Mouse (Mus musculus) large intestine, adult 2 months (tissue): ENCODE measurements around the gene Trim72. TPM values are rescaled to one million over a fixed set of nuclear protein-coding genes. Genes with fewer than 3 reads are reported as not detected.
A peak's percentile ranks its signal among the peaks of the same experiment; 100 is the strongest.

Experiments
- DNase-seq: peaks from one replicate; pipeline ENCODE4 v3.0.0-alpha.2; 2012; ENCODE audit warnings: low read depth, low spot score
- WGBS: fragments of 180-500 bp; shearing (Covaris S2); methylation state at CpG from one replicate; pipeline ENCODE4 v1.1.7; 2018; 5-methylcytosine and 5-hydroxymethylcytosine counted together
- polyA plus RNA-seq: library from polyadenylated mRNA; depleted of rRNA; stranded (reverse); fragments of >200 nt; gene quantifications from 2 replicates; pipeline ENCODE4 v1.2.3, GENCODE M21; 2012; rRNA removed

Trim72 gene
- polyA plus RNA-seq: 6.8 and 9.8 TPM in 2 replicates

DNA sequence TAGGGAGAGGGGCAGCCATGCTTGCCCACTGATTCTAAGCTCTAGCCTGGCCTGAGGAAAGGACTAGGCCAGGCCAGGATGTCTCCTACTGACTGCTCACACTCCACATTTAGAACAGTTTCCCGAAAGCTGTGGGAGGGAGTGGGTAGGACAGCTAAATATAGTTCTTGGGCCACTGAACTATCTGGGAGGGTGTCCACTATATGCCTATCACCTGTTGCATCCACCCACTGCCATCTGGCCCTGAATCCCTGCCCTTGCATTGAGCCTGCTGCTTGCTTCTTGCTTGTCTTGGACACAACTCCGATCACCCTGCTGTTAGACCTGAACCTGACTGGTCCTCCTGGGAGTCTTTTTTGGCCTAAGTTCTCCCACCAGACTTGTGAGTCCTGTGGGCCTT is at the start of gene Trim72:
Trim72 (plus strand) TSS at position 262 of the 400 bp plus-strand sequence.
- no peak for DNase-seq
- 45% methylated on average over 2 of the region's 2 CpGs for WGBS

DNA sequence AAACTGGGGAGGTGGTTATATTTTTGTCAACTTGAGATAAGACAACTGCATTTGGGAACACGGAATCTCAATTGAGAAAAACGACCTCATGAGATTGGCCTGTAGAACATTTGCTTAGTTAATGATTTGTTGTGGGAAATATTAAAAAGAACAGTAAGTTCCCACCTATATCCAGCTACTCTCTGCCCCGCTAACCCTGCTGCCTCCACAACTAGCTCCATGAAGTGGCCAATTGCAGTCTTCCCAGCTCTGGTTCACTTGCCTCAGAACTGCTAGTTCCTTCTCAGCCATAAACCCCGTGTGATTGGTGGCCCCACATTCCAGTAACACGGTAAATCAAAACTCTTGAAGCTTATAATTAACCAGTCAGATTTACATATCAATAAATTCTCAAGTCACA is 44.4 kb upstream of the Trim72 start:
- no peak for DNase-seq
- WGBS: 28% methylated on average over 5 of the region's 5 CpGs

DNA sequence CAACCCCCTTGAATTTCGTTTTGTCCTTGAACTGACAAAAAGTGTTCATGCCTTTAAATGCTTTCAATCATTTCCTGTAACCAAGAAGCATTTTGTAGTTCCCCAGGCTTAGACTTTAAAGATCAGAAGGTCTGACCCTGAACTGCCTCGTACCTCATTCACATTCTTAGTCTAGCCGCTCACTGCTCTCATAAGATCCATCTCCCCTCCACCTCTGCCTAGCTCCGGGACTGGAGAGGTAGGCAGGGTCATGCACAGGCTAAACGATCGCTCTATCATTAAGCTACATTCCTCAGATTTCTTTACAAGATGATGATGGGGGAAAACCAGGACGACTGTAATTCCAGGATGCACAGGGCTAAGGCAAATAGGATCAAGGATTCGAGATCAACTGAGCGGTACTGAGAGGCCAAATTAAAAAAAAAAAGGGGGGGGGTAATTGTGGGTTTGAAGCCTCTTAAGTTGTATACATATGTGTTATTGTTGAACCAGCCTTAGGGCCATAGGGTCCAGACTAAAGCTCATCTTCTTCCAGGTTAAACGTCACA is 37.3 kb upstream of the Trim72 start:
- 11% methylated on average over 10 of the region's 10 CpGs for WGBS
- no peak for DNase-seq

DNA sequence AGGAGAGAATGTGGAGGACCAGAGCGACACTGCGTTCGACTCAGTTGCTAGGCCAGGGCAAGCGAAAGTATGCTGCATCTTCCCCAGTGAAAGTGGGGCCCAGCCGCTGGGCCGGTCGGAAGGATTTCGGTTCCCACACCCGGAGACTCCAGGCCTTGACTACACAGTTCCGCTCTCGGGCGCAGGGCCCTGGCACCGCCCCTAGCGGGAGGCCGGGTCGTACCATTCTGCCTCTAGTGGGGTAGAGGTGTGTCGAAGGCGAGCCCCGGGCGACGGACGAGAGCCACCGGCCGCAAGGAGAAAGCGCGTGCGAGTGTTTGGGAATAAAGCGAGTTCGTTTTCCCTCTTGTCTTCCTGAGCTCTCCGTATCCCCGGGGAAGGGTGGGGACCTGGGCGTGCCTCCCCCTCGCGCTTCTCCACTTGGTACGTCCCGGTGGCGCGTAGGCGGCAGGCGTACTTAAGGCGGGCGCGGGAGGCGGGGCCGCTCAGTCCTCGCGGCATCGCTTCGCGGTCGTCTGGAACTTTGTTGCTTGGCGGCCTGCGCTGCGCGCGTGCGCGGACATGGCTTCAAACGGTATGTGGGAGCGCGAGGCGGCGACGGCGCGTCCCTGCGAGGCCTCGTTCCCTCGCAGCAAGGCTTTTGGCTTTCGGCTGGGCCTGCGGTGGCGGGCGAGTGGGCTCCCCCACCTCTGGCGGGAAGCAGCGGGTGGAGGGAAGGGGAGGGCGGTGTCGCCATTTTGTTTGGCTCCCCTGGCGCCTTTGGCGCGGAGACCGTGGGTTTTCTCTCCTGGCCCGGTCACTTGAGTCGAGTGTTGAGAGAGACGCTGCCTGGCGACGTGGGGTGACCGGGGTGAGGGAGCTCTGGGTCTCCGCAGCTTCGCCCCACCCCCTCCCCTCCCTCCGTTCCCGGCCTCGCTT is 36.5 kb upstream of the Trim72 start, which contains the start of gene Fus:
Fus (plus strand) TSS at position 454 of the 918 bp plus-strand sequence.
- under 1% methylated on average over 91 of the region's 92 CpGs for whole genome bisulfite sequencing
- DNase-seq: peak; percentile 62

DNA sequence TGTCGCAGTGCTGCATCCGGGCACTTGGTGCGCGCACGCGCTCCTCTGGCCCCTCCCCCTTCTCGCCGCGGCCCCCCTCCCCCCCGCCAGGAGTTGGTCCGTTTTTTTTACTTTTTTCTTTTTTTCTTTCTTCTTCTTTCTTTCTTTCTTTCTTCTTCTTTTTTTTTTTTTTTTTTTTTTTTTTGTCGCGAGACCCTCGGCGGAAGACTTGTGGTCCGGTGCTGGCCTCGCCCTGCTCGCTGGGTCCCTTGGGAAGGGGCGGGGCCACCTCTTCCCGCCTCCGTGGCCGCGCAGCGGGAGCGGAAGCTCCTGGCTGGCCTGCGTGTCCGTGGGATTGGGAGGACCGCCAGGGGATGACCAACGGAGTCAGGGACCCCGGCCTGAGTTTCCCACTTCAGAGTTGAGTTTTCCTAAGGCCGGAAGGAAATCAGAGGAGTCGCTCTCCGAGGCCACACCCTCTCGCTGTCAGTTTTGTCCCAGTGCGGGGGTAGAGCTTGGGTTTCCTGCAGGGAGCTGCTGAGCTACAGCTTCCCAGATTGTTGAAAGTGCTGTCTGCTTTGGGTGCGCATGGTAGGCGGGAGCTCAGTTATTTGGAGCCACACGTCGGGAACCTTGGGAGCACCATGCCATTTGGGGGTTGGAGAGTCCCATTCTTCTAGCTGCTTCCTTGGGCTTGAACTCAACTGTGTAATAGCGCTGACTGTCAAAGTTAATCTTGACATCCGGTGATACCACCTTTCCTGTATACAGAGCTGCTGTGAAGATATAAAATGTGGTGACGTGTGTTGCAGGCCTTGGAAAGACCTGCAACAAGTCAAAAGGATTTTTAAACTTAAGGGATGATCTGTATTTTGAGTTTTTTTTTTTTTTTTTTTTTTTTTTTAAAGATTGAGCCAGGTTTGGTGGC is 35.6 kb upstream of the Trim72 start:
- WGBS: under 1% methylated on average over 42 of the region's 42 CpGs
- DNase-seq: no peak

DNA sequence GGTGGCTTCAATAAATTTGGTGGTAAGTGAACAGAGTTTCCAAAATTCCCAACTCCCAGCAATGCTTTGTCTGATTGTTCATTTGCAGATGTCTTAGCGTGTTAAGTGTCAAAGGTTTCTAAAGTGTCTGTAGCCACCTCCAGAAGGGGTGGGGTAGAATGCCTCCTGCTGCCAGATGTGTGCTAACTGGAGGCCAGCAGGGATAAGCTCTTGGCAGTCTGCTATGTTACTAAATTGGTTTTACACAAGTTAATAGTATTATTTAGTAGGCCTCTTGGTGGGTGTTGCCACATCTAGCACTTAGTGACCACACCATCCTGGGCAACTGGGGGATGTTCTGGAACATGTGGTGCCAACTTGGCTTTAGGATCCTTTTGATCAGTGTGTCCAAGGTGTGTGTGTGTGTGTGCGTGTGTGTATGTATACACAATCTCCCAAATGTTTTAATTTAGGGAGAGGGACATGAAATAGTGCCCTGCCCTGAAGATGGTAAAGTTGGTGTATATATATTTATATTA is 29.3 kb upstream of the Trim72 start:
- no peak for DNase-seq
- 75% methylated on average over 2 of the region's 2 CpGs for WGBS

DNA sequence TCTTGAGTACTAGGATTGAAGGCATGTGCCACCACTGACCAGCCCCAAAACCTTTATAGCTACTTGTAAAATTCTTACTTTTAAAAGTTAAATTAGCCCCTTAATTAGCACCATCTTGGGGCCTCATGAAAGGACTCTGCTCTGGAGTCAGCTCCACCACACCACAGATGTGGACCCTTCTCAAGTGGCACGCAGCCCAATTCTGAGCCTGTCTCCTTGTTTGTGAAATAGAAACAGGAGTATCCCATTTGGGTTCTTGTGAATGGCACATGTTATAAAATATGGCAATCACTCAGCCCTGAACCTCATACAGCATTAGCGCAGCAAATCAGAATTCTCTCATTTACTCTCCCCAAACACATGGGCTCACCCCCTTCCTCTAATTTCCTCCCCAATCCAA is 24.9 kb upstream of the Trim72 start:
- DNase-seq: no peak
- 94% methylated on average over 2 of the region's 2 CpGs for WGBS

DNA sequence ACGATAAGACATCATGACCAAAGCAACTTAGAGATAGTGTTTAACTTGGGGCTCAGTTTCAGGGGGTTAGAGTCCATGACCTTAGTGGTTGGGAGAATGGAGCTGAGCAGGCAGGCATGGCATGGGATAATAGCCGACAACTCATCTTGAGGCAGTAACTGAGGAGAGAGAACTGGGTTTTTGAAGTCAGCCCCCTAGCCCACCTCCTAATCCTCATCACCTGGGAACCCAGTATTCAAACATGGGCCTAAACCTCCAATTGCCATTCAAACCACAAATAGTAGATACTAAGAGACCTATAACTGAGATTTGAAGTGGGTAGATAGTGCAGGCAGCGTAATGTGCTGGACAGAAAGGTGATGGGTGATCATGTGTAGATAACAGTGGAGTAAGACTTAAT is 23.1 kb upstream of the Trim72 start:
- WGBS: 84% methylated on average over 3 of the region's 3 CpGs
- no peak for DNase-seq

DNA sequence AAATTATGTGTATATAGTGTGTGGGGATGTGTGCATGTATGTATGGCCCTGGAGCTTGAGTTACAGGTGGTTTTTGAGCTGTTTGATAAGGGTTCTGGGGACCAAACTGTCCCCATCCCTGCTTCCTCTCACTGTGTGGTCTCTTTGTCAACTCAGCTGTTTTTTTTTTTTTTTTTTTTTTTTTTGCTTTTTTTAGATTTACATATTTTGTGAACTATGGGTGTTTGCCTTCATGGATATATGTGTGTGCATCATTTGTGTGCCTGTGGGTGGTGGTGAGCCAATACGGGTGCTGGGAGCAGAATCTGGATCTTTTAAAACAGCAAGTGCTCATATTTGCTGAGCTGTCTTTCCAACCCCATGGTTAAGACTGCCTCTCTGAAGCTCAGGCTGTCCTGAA is 14.8 kb upstream of the Trim72 start:
- no peak for DNase-seq
- WGBS: 66% methylated on average over 1 of the region's 1 CpGs

DNA sequence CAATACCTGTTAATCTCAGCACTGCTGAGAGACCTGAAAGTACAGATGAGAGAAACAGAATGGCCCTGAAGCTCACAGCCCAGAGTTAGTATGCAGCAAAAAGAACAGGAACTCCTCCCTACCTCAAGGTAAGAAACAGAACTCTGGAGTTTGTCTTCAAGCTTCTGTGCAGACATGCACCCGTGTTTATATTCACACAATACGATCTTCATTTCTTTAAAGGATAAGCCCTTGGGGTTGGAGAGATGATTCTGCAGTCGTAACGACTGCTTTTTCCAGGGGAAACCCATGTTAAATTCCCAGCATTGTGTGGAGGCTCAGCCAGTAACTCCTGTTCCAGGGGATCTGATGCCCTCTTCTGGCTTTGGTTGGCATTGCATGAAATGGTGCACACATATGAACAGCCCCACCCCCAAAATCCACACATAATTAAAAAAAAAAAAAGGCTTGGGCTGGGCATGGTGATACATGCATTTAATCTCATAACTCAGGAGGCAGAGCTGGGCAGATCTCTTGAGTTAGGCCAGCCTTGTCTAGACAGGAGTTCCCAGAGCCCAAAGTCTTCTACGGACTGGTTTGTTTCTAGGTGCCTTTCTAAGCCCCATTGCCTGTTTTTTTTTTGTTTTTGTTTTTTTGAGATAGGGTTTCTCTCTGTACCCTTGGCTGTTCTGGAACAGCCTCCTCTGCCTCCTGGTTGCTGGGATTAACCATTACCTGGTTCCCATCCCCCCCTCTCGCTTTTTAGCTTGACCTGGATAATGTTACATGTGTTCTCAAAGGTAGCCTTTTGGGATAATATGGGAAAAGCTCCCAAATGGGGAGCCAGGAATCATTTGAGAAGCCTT is 11.9 kb upstream of the Trim72 start:
- WGBS: 17% methylated on average over 6 of the region's 6 CpGs
- peak; percentile 72 for DNase-seq

DNA sequence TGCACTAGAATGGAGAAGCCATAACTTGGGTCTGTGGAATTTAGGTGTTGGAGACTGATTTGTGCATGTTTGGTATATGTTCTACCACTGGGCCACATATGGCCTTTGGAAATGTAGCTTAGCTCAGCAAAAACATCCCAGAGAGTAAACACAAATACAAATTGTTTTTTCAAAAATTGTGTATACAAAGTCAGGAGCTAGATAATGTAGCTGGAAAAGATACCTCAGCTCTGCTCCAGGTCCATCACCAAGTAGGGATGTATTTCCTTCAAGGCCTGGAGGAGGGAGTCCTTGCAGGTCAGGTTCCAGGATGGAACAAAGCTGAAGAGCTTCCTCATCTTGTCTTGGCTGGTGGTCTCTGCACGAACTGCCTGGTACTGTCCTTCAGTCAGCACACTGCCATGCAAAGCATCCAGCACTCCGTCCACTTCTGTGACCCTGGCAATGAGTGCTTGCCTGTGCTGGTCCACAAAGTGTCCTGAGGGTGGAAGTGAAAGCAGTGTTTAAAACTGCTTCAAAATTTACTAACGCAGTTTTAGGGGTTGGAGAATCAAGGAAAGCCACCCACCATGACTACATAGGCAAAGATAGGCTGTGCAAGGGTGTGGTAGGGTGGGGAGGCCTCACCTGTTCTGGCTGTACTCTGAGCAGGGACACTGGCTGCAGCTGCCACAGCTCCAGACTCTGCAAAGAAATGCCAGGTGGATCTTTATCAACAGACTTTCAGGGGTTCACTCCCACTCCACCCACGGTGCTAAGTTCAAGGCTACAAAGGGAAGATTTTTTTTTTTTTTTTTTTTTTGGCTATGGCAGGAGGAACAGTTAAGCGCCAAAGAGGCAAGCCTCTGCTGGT is 11.0 kb upstream of the Trim72 start:
- 9% methylated on average over 5 of the region's 5 CpGs for WGBS
- peak; percentile 44 for DNase-seq

DNA sequence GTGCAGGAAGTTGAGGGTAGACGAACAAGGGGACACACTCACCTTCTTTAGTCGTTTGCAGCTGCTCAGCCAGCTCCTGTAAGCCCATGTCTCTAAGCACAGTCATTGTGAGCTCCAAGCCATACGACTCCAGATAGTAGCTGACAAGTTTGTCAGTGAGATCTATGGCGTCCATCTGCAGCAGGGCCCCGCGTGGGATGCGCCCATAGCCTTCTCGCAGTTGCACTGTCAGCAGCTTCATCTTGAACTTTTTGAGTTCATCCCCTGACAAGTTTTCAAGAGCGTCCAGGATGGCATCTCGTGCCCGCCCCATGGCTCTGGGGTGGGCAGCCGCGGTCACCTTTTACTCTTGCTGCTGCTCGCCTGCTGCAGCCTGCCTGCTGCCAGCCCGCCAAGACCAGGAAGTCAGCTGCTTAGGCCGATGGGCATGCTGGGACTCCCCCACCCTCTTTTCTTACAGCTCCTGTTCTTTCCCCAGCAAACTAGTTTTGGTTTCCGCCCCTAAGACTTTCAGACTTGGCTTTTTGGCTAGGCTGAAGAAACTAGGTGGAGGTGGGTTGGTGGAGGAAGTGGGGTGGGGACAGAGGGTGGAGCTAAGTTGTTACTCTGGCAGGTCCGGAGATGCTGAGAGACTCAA is 10.3 kb upstream of the Trim72 start, which contains the start of gene Pycard:
Pycard (minus strand) TSS at position 527 of the 637 bp plus-strand sequence.
- peak; percentile 85 for DNase-seq
- WGBS: 2% methylated on average over 18 of the region's 18 CpGs

DNA sequence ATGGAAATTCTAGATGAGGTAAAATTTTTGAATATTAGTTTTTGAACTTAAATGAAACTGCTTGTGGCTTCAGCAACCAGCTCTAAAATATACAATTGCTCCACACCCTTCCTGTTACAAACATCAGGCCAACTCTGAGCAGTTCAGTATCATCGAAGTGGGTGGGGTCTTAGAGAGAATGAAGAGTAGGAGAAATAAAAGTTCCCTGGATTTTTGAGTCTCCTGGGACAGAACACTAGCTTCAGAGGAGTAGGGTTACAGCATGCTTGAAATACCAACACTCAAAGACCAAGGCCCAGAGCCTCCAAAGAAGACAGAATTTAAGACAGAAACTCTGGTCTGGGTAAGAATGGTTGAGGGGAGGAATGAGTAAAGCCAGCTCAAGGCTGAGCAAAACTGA is 4.3 kb upstream of the Trim72 start:
- 9% methylated on average over 1 of the region's 1 CpGs for WGBS
- no peak for DNase-seq

DNA sequence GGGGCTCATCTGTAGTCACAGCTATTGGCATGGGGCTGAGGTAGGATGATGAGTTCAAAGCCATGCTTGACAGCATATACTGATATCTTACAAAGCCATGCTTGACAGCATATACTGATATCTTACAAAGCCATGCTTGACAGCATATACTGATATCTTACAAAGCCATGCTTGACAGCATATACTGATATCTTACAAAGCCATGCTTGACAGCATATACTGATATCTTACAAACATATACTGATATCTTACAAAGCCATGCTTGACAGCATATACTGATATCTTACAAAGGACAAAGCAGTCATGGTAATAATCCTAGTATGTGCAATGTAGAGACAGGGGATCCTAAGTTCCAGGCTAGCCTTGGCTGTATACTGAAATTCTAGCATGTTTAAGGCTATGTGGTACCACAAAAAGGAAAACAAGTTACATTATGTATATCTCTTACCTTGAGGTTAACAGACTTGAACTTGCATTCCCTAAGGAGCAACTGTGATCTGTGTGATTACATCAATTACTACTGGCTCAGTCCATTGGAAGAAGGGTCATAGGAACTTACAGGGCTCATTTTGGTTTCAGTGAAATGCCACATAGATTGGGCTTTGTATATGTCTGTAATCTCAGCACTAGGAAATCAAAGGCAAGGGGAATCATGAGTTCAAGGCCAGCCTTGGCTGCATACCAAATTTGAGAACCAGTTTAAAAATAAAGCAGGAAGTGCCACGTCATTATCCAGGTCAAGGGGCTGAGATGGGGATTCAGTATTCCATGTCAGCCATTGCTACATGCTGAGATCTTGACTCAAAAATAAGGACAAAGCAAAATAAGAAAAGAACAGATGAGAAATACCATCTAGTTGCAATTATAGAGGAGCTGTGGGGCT is 3.4 kb upstream of the Trim72 start:
- WGBS: 10% methylated on average over 1 of the region's 1 CpGs
- no peak for DNase-seq

DNA sequence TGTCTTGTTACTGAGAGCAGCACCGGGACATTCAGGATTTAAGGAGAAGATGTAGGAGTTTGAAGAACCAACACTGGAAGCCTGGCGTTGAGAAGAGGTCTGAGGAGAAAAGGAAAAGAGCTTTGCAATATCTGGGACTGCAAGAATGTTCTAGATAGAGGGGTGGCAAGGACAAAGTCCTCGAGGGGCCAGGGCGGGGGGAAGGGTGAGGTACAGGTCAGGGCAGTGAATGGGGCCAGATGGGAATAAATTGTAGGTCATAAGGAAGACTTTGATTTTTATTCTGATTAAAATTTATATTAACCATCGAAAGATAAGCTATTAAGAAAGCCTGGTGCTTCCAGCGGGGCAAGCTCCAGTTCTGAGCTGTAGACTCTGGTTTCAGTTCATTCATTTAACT is 651 bp upstream of the Trim72 start:
- 59% methylated on average over 6 of the region's 6 CpGs for WGBS
- DNase-seq: no peak

DNA sequence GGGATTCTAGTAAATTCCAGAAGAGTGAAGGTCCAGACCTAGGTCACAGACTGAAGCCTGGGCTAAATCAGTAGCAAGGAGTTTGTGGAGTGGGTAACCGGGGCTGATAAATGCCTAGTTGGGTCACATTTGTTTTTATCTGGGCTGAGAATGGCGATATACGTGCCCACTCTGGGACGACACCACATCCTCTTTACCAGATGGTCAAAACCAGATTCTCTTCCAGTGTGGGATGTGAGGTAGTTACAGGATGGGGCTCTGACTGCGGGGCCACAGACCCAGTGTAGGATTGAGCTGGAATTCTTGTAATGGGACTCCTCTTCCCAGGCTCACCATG is 369 bp downstream of the Trim72 start:
- 49% methylated on average over 5 of the region's 5 CpGs for WGBS
- no peak for DNase-seq
